Mouse (Mus musculus): ENCODE results near the gene Hnrnpdl.

GRCm38 (mm10) chr5:100030069-100030468 is 9.4 kb downstream of the Hnrnpdl start:
- TF ChIP-seq MYB (IDR thresholded peaks at IDR 0.05; ENCODE audit: low read depth, low read length) = no peak
- no peak for TF ChIP-seq CTCF (IDR thresholded peaks at IDR 0.05 in 2 of 3, conservative IDR thresholded peaks at IDR 0.05 in 1 of 3; ENCODE audit: control insufficient read depth in 1 of 3, insufficient read depth in 1 of 3, low read depth in 2 of 3, low read length in 3 of 3, poor library complexity in 1 of 3, severe bottlenecking in 1 of 3)
- no peak for TF ChIP-seq TCF12 (IDR thresholded peaks at IDR 0.05; ENCODE audit: low read depth, low read length)
- TF ChIP-seq ZKSCAN1 (IDR thresholded peaks at IDR 0.05; ENCODE audit: low read depth, low read length) = no peak
- TF ChIP-seq ELF1 (IDR thresholded peaks at IDR 0.05; ENCODE audit: low read depth, low read length) = no peak
- no peak for TF ChIP-seq CHD1 (IDR thresholded peaks at IDR 0.05; ENCODE audit: low read depth, low read length)
- TF ChIP-seq POLR2A (IDR thresholded peaks at IDR 0.05; ENCODE audit: control insufficient read depth in 1 of 2, insufficient read depth in 1 of 2, low read depth in 1 of 2, low read length in 2 of 2, poor library complexity in 1 of 2) = no peak
- no peak for TF ChIP-seq ZNF384 (IDR thresholded peaks at IDR 0.05; ENCODE audit: low read depth, low read length)
- TF ChIP-seq MYC (IDR thresholded peaks at IDR 0.05; ENCODE audit: low read depth, low read length) = no peak
- TF ChIP-seq RAD21 (IDR thresholded peaks at IDR 0.05; ENCODE audit: low read depth, low read length) = no peak
- TF ChIP-seq MAFK (IDR thresholded peaks at IDR 0.05; ENCODE audit: borderline replicate concordance, low read depth, low read length) = no peak
- TF ChIP-seq SMC3 (IDR thresholded peaks at IDR 0.05; ENCODE audit: low read depth, low read length) = no peak
